Mouse (Mus musculus): ENCODE data around the gene Plb1. TPM values are rescaled to one million over a fixed set of nuclear protein-coding genes. Genes with fewer than 3 reads are reported as not detected.

The Plb1 gene
- polyA plus RNA-seq, 1 experiment: not detected

DNA sequence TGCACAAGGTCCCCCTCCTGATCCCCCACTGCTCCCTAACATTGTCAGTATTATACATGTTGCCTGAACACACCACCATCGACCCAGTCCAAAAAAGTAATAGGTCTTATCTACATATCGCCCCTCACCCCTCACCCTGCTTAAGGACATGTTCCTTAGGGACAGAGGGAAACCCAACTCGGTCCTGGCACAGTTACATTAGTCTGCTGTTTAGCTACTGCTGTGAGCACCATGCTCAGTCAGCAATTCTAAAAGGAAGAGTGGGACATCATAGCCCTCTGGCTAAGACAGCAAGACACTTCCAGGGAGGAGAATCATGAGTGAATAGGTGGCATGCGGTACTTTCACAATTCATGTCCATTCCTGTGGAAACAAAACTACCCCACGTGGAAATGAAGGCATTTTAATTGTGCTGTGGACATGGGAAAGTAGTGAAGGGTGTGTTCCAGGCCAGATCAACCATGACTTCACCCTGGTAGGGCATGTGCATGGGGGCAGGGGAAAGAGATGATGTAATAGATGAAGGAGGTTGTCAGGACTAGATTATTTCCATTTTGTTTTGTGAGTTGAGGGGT is 110.3 kb downstream of the Plb1 start:
- Histone ChIP-seq H3K4me3 (replicated peaks) (no peak overlapping the region), H3K27me3 (replicated peaks) (peaks cover 38% of the 10 kb centered on the region), H3K36me3 (replicated peaks; ENCODE audit: low read length) (no peaks in the 10 kb centered on the region), H3K9me3 (no peaks in the 10 kb centered on the region), H3K4me1 (no peaks in the 10 kb centered on the region)
- no peak for TF ChIP-seq GATA1 (IDR thresholded peaks at IDR 0.05; ENCODE audit: borderline replicate concordance, low read length)
- TF ChIP-seq FLI1 (IDR thresholded peaks at IDR 0.05; ENCODE audit: low read length): no peak

DNA sequence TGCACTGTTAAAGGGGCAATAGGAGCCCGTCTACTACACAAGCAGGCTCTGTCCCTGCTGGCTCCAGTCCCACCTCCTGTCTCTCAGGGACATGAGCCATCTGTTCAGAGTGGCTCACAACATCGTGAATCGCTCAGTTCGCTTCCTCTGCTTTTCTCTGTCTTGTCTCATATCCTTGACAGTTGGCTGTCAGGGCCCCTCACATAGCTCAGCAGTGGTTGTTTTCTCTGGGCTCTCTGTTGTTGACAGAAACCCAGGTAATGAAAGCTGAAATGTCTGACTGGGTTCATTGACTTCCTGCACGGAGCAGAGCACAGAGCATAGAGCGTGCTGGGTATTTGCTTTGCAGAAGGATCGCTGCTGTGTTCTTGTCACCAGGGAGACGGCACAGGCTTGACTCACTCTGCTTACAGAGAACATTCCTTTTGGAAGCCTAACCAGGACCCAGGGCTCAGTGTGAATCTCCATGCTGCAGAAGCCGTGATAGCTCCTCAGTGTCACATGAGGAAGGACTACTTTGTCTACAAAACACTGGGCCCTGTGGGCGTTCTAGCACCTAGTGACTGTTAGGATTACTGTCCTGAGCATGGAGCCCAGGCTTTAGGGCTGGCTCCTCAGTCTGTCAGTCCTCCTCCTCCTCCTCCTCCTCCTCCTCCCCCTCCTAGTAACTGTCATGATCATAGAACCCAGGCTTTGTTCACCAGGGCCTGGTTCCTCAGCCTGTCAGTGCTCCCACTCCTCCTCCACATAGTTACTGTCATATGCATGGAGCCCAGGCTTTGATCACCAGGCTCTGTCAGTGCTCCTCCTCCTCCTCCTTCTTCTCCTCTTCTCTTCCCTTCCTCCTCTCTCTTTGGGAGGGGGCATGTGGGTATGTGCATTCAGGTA is 113.8 kb downstream of the Plb1 start:
- H3K4me1 ChIP-seq: no peaks in the 10 kb centered on the region
- H3K4me3 ChIP-seq (replicated peaks): no peak overlapping the region
- no peaks in the 10 kb centered on the region for H3K9me3 ChIP-seq
- TF ChIP-seq FLI1 (IDR thresholded peaks at IDR 0.05; ENCODE audit: low read length) (no peak), GATA1 (IDR thresholded peaks at IDR 0.05; ENCODE audit: borderline replicate concordance, low read length) (no peak)
- H3K36me3 ChIP-seq (replicated peaks; ENCODE audit: low read length): no peaks in the 10 kb centered on the region
- H3K27me3 ChIP-seq (replicated peaks): peaks cover 41% of the 10 kb centered on the region

GRCm38 (mm10) chr5:32349718-32350117 is 117.2 kb downstream of the Plb1 start:
- no peak for TF ChIP-seq GATA1 (IDR thresholded peaks at IDR 0.05; ENCODE audit: borderline replicate concordance, low read length)
- TF ChIP-seq FLI1 (IDR thresholded peaks at IDR 0.05; ENCODE audit: low read length): no peak
- Histone ChIP-seq H3K4me3 (replicated peaks) (no peak overlapping the region), H3K36me3 (replicated peaks; ENCODE audit: low read length) (no peaks in the 10 kb centered on the region), H3K27me3 (replicated peaks) (peaks cover 44% of the 10 kb centered on the region), H3K4me1 (no peaks in the 10 kb centered on the region), H3K9me3 (no peaks in the 10 kb centered on the region)

- Histone ChIP-seq H3K4me3 (replicated peaks) (no peak overlapping the region), H3K9me3 (no peaks in the 10 kb centered on the region), H3K27me3 (replicated peaks) (peaks cover 42% of the 10 kb centered on the region), H3K4me1 (no peaks in the 10 kb centered on the region), H3K36me3 (replicated peaks; ENCODE audit: low read length) (no peaks in the 10 kb centered on the region)
- TF ChIP-seq GATA1 (IDR thresholded peaks at IDR 0.05; ENCODE audit: borderline replicate concordance, low read length) (no peak), FLI1 (IDR thresholded peaks at IDR 0.05; ENCODE audit: low read length) (no peak)
Measured at GRCm38 (mm10) chr5:32350551-32351256, 118.2 kb downstream of the Plb1 start.

- Histone ChIP-seq H3K4me3 (replicated peaks) (no peak overlapping the region), H3K36me3 (replicated peaks; ENCODE audit: low read length) (no peaks in the 10 kb centered on the region)
- TF ChIP-seq FLI1 (IDR thresholded peaks at IDR 0.05; ENCODE audit: low read length) (no peak), GATA1 (IDR thresholded peaks at IDR 0.05; ENCODE audit: borderline replicate concordance, low read length) (no peak)
Measured at GRCm38 (mm10) chr5:32351721-32352465, 119.4 kb downstream of the Plb1 start.

GRCm38 (mm10) chr5:32352845-32353244 is 120.3 kb downstream of the Plb1 start:
- Histone ChIP-seq H3K9me3 (no peaks in the 10 kb centered on the region), H3K4me3 (replicated peaks) (no peak overlapping the region), H3K27me3 (replicated peaks) (peaks cover 43% of the 10 kb centered on the region), H3K4me1 (no peaks in the 10 kb centered on the region), H3K36me3 (replicated peaks; ENCODE audit: low read length) (no peaks in the 10 kb centered on the region)
- no peak for TF ChIP-seq GATA1 (IDR thresholded peaks at IDR 0.05; ENCODE audit: borderline replicate concordance, low read length)
- TF ChIP-seq FLI1 (IDR thresholded peaks at IDR 0.05; ENCODE audit: low read length): no peak

More at GRCm38 (mm10) chr5:32351721-32352465, 119.4 kb downstream of the Plb1 start:
- Histone ChIP-seq H3K9me3 (no peaks in the 10 kb centered on the region), H3K4me1 (no peaks in the 10 kb centered on the region), H3K27me3 (replicated peaks) (peaks cover 43% of the 10 kb centered on the region)

GRCm38 (mm10) chr5:32353280-32353679 is 120.8 kb downstream of the Plb1 start:
- Histone ChIP-seq H3K27me3 (replicated peaks) (peaks cover 41% of the 10 kb centered on the region), H3K4me1 (no peaks in the 10 kb centered on the region), H3K4me3 (replicated peaks) (no peak overlapping the region), H3K9me3 (no peaks in the 10 kb centered on the region), H3K36me3 (replicated peaks; ENCODE audit: low read length) (no peaks in the 10 kb centered on the region)
- TF ChIP-seq FLI1 (IDR thresholded peaks at IDR 0.05; ENCODE audit: low read length): no peak
- no peak for TF ChIP-seq GATA1 (IDR thresholded peaks at IDR 0.05; ENCODE audit: borderline replicate concordance, low read length)

- TF ChIP-seq GATA1 (IDR thresholded peaks at IDR 0.05; ENCODE audit: borderline replicate concordance, low read length) (no peak), FLI1 (IDR thresholded peaks at IDR 0.05; ENCODE audit: low read length) (no peak)
- H3K27me3 ChIP-seq (replicated peaks): peaks cover 25% of the 10 kb centered on the region
- no peaks in the 10 kb centered on the region for H3K36me3 ChIP-seq (replicated peaks; ENCODE audit: low read length)
- H3K4me1 ChIP-seq: no peaks in the 10 kb centered on the region
- H3K9me3 ChIP-seq: no peaks in the 10 kb centered on the region
- H3K4me3 ChIP-seq (replicated peaks): no peak overlapping the region
Measured at GRCm38 (mm10) chr5:32360511-32360910, 128.0 kb downstream of the Plb1 start.

Measured in megakaryocyte, embryonic 14.5 days (primary cell).